Mouse (Mus musculus) midbrain, embryonic 13.5 days (tissue): ENCODE results near the gene Reg3a. TPM values are rescaled to one million over a fixed set of nuclear protein-coding genes. Genes with fewer than 3 reads are reported as not detected.

ENCODE experiments used
- polyA plus RNA-seq: library from polyadenylated mRNA; unstranded; fragments of >200 nt; fragmentation: Nextera tagmentation; extraction: Ambion mirVana; gene quantifications from 2 replicates; pipeline ENCODE4 v1.2.1, GENCODE M21; 2015

Gene Reg3a
- polyA plus RNA-seq, 1 experiment from 2014 or later: not detected

Other genes starting within 250 kb of the Reg3a start
- not detected in 2 replicates for gene Reg3b, start 10.1 kb upstream of the Reg3a start, polyA plus RNA-seq
- not detected in 2 replicates for gene Reg3d, start 1.8 kb upstream of the Reg3a start, polyA plus RNA-seq
- not detected in 2 replicates for gene Reg2, start 14.9 kb downstream of the Reg3a start, polyA plus RNA-seq
- gene Reg1, start 42.0 kb downstream of the Reg3a start, polyA plus RNA-seq: not detected in 2 replicates
- gene Reg3g, start 88.2 kb downstream of the Reg3a start, polyA plus RNA-seq: not detected in 2 replicates